Mouse (Mus musculus) megakaryocyte-erythroid progenitor cell, adult 5-6 weeks (primary cell): ENCODE measurements around the gene B3gnt2. TPM values are rescaled to one million over a fixed set of nuclear protein-coding genes. Genes with fewer than 3 reads are reported as not detected.

Experiments
- ATAC-seq: replicated peaks from 2 replicates; pipeline ENCODE4 v1.8.0; 2016; ENCODE audit warnings: mild to moderate bottlenecking, inconsistent platforms; ENCODE audit not compliant: severe bottlenecking, poor library complexity, low FRiP score, low TSS enrichment
- total RNA-seq, 2 experiments: library from RNA; stranded (forward) in 1 of 2; stranded (reverse) in 1 of 2; fragments of 200-1000, 215-1000 nt in 1 of 2; fragments of >200 nt in 1 of 2; fragmentation: Nextera tagmentation in 1 of 2; gene quantifications; 2 replicates each; pipeline ENCODE4 v1.2.3; 2014 to 2017

The B3gnt2 gene
- total RNA-seq, 2 experiments from 2014 or later: 21.1 to 24.3 TPM

GRCm38 (mm10) chr11:22873383-22873782, 12.6 kb upstream of the B3gnt2 start:
- no peak for ATAC-seq

GRCm38 (mm10) chr11:22872307-22872680, 11.5 kb upstream of the B3gnt2 start:
- ATAC-seq: no peak

GRCm38 (mm10) chr11:22871628-22872306, 11.0 kb upstream of the B3gnt2 start:
- ATAC-seq: peak; percentile 48; the same call in 1 of the 2 replicates

GRCm38 (mm10) chr11:22868582-22868981, 7.8 kb upstream of the B3gnt2 start:
- no peak for ATAC-seq

GRCm38 (mm10) chr11:22867691-22868090, 6.9 kb upstream of the B3gnt2 start:
- no peak for ATAC-seq

GRCm38 (mm10) chr11:22865635-22866246, 5.0 kb upstream of the B3gnt2 start:
- ATAC-seq: 0 out of 2 replicates have a peak, but pooled peaks have one; percentile 18

DNA sequence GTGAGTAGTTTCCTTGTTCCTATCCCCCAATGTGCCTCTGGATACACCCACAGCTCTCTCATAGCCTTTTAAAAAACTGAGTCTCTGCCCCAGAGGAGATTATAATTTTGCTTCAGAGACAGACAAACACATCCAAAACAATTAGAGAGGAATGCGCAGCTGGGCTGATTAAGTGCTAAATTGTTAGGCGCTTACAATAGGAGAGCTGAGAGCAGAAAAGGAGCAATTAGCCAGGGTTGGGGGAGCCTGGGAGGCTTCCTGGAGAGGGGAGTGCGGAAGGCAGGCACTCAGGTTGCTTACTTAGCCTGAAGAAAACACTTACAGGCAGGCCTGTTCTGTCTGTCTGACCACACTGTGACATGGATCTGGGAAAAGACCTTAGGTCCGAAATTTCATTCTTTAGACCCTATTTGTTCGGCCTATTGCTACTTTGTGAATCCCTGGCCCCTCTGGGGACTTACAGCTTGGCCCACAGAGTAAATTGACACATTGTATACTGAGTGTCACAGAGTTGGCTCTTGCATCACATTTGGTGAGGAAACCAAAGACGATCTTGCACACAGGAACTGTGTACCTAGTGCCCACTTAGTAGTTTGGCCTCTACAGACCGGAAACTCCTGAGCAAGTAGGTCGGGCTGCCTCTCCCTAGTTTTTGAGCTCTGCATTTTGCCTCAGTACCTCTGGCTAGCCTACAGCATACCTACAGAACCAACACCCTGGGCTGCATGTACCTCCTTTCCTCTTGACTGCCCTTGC, 3.7 kb upstream of the B3gnt2 start:
- ATAC-seq: no peak

DNA sequence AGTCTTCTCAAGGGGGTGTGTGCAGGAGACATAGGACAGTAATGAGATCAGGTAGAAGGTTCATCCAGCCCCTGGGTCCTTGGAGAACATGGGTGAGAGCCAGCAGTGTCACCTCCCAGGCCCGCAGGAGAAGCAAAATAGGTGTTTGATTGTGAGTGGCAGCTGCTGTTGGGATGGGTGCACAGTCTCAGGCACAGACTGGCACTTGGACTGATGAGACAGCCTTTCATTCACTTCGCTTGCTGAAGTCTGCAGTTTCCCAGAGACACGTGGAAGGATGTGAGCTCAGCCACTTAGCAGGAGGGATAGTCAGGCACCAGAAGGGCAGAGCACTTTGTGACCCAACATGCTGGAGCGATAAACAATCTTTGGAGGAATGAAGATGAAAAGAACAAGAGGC, 2.8 kb upstream of the B3gnt2 start:
- no peak for ATAC-seq

DNA sequence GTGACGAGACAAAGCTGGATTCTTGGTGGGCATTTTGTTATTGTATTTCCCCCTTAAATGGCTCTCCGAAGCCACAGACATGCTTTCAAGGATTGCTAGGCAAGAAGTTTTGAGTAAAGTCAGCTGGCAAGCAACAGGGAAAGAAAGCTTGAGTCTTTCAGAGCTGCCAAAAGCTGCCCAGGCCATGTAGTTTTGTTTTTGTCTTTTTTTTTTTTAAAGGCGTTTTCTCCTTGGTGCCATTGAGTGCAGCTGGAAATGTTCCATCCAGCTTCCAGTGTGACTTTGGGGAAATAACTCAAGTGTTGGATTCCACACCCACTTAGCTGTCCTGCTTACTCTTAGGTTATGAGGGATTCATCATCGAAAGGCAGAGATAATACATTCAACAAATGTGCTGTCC, 554 bp upstream of the B3gnt2 start:
- no peak for ATAC-seq

DNA sequence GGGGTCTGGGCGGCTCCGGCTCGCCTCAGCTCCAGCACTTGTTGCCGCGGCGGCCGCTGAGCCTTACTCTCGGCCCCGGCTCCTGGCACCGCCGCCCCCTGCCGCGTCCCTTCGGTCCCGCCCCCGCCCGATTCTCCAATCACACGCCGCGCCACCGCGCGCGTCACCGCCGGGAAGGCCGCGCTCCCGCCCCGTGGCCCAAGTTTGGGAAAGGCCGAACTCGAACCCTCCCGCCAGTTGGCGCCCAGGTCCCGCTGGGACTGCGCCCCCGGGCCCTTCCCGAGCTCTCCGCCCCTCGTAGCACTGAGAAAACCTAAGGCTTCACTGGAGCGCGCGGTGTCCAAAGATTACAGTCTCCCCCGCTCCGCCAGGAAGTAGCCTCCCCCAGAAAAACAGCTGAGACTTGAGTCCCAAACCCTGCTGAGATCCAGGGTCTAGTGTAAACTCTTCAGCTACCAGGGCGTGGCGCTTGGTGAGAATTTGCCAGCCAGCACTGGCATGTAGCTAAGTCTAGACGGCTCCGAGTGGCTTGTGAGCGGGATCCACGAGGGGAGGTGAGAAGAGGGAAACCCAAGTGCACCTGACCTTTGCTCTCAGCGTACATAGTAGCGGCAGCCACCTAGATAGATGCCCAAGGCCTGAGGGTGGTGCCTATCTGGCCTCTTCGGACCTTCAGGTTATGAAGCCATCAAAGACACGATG, 977 bp downstream of the B3gnt2 start:
- peak; percentile 70 for ATAC-seq

GRCm38 (mm10) chr11:22859301-22859632, 1.5 kb downstream of the B3gnt2 start:
- peak; percentile 4; the same call in 1 of the 2 replicates for ATAC-seq

GRCm38 (mm10) chr11:22858441-22859300, 2.1 kb downstream of the B3gnt2 start:
- ATAC-seq: peak; percentile 19; the same call in 1 of the 2 replicates

- ATAC-seq: peak; percentile 35; the same call in 1 of the 2 replicates
Observed at GRCm38 (mm10) chr11:22857705-22858440, 2.9 kb downstream of the B3gnt2 start.

- no peak for ATAC-seq
Observed at GRCm38 (mm10) chr11:22857106-22857704, 3.6 kb downstream of the B3gnt2 start.

DNA sequence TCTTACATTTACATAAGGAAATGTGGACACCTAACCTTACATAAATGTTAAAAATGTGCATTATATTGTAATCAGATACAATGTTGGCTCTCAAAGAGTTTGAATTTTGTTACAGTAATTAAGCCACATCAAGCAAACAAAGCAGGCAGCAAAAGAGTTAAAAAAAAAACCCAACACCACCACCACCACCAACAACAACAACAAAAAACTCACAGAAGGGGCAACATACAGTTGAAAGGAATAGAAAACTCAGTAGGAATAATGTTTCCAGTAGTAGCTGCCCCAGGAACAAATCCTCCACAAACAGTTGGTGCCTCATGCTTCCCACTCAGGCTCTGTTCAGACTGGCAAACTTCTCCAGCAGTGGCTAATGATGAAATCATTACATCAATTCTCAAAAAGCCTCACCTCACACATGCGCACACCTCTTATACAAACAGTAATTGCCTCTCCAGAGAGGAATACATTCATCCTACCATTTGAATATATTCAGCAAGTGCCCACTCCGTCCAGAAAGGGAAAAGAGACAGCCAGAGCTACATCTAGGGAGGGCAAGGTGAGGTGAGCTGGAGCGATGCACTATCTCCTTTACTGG, 4.3 kb downstream of the B3gnt2 start:
- no peak for ATAC-seq

DNA sequence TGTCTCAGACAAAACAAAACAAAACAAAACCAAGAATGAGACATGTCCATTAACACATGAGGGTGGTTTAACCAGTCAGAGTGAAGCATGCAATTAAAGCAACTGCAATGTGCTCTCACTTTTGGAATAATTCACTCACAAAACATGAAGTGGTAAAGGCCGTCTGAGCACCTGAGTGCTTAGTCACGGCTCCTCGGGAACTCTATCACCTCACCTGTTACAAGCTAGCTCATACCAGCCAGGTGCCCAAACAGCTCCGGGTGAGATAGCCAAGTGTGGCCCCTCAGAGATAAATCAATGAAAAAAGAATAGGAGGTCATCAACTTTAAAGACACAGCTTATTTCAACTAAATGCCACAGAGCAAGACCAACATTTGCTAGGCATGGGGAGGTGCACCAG, 6.2 kb downstream of the B3gnt2 start:
- no peak for ATAC-seq

DNA sequence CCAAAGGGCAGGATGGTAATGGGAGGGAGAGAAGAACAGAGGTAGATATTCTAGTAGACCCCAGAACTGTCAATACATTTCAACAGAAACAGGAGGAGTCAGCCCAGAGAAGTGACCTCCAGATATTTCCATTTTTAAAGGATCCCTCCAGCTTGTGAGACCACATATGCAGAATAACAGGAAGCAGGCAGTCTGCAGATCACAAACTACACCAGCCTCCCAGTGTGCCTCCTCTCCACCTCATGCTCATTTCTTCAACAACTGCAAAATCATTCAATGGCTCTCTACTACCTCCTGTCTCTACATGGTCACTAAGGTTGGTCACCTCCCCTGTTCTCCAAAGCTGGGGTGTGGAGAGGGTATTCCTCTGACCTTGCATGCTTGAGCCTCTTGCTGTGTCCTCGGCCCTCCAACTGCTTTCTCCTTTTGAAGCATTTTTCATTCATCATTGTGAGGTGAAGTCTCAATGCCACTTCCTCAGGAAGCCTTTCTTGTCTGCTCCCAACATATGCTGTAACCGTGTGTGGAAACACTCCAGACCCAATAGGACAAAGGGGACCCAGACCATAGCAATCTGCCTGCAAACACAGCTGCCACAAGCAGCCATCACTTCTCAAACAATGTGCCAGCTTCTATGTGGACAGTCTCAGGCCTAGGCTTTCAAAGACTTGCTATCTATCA, 7.1 kb downstream of the B3gnt2 start:
- ATAC-seq: no peak
